ENCODE assay signal across 22 mouse cellular contexts in the genomic region with DNA sequence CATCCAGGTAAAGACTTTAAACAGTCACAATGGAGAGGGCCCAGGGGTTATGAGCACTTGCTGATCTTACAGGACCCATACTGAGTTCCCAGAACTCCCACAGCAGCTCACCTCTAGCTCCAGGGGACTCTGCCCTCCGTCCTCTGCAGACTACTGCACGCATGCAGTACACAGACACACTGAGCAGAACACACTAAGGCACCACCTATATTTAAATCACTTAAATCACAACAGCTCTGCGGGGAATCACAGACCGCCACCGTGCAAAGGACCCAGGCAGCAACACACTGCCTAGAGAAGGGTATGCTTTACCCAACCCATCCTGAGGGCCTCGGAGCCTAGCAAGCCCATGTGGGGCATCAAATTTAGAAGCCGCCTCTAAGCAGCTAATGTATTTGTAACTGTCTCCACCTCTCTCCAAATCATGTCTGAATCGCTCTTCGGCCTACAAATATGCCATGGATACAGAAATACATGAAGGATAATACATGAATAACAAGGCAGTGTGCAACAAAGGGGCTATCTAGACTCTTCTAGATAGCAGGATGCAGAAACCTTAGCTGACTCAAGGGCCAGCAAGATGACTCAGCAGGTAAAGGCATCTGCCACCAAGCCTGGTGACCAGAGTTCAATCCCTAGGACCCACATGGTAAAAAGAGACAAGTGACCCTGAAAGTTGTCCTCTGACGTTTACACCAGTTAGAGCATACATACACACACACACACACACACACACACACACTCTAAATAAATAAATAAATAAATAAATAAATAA. TPM values are rescaled to one million over a fixed set of nuclear protein-coding genes. Genes with fewer than 3 reads are reported as not detected.
A peak's percentile ranks its signal among the peaks of the same experiment; 100 is the strongest.
DNase-seq lines count a peak whose midpoint lies in the region; ATAC-seq and TF ChIP-seq lines count a peak whose summit lies in the region.
"Had no signal": no experiment of that assay in that cellular context is flagged by ENCODE, and none has a peak within 500 bp of the region (broad histone marks: within the 10 kb centered on the region; RNA-seq: fewer than 3 reads in every experiment).

No protein-coding gene starts in this region.

- H3K27me3 ChIP-seq in heart, embryonic 13.5 days (replicated peaks): no peaks in the 10 kb centered on the region
- no peaks in the 10 kb centered on the region for H3K27me3 ChIP-seq in intestine, embryonic 14.5 days (replicated peaks; ENCODE audit: control insufficient read depth, insufficient read depth, low read length)
- H3K27me3 ChIP-seq in intestine, postnatal 0 days (replicated peaks; ENCODE audit: control insufficient read depth, insufficient read depth, low read length): no peaks in the 10 kb centered on the region
- H3K27me3 ChIP-seq: CH12.LX; forebrain, embryonic 13.5 days; neural tube, embryonic 15.5 days; stomach, embryonic 15.5 days had no signal

- H3K27ac ChIP-seq in heart, embryonic 13.5 days (replicated peaks): no peak overlapping the region
- H3K27ac ChIP-seq in intestine, embryonic 14.5 days (ENCODE audit: low read depth): 0 out of 2 replicates have a peak overlapping the region, but pooled peaks have one; percentile 34
- H3K27ac ChIP-seq in intestine, postnatal 0 days (ENCODE audit: low read depth, low read length): no peak overlapping the region
- H3K27ac ChIP-seq: forebrain, embryonic 13.5 days; hindbrain, embryonic 10.5 days; liver, embryonic 14.5 days; neural tube, embryonic 15.5 days; stomach, embryonic 15.5 days had no signal

- H3K4me1 ChIP-seq in heart, embryonic 13.5 days: 0 out of 2 replicates have a peak, but pooled peaks cover 7% of the 10 kb centered on the region
- H3K4me1 ChIP-seq in intestine, embryonic 14.5 days (replicated peaks; ENCODE audit: control insufficient read depth, insufficient read depth, low read length): no peaks in the 10 kb centered on the region
- no peaks in the 10 kb centered on the region for H3K4me1 ChIP-seq in intestine, postnatal 0 days (replicated peaks; ENCODE audit: control insufficient read depth, insufficient read depth, low read length)
- H3K4me1 ChIP-seq: forebrain, embryonic 13.5 days; hindbrain, embryonic 10.5 days; midbrain, embryonic 10.5 days; neural tube, embryonic 15.5 days; stomach, embryonic 15.5 days had no signal

- 84% methylated on average over 10 of the region's 10 CpGs for WGBS in heart, embryonic 13.5 days
- 91% methylated on average over 10 of the region's 10 CpGs for WGBS in intestine, embryonic 14.5 days
- WGBS in intestine, postnatal 0 days: 92% methylated on average over 10 of the region's 10 CpGs

- DNase-seq in heart, postnatal 4 days: no peak
- DNase-seq in intestine, embryonic 14.5 days (ENCODE audit: low spot score): no peak
- DNase-seq in 416B (ENCODE audit: low read depth) (peak; percentile 17), ES-CJ7 (ENCODE audit: low read depth, low spot score) (peak; percentile 55)
- no peak for DNase-seq in right cerebral cortex, adult 2 months (ENCODE audit: low spot score in 2 of 2)
- DNase-seq: adrenal gland, postnatal 36 days; B cell, adult 2 months; cerebellum, adult 9-10 months; kidney, adult 8-10 months; kidney, postnatal 14 days; lung, postnatal 10 days; right cerebral cortex, adult 18-20 months; thymus, postnatal 25 days had no signal

- peak overlapping the region; percentile 33; the same call in 1 of the 2 replicates for H3K9ac ChIP-seq in heart, embryonic 13.5 days
- no peak overlapping the region for H3K9ac ChIP-seq in intestine, embryonic 14.5 days (ENCODE audit: low read length)
- H3K9ac ChIP-seq in intestine, postnatal 0 days (ENCODE audit: low read depth, low read length): no peak overlapping the region
- H3K9ac ChIP-seq: forebrain, embryonic 13.5 days; liver, embryonic 14.5 days; neural tube, embryonic 15.5 days; stomach, embryonic 15.5 days had no signal

- no peak for ATAC-seq in heart, embryonic 13.5 days (ENCODE audit: extremely low read depth, insufficient number of reproducible peaks, low FRiP score, low TSS enrichment)
- no peak for ATAC-seq in intestine, embryonic 14.5 days (replicated peaks; ENCODE audit: low FRiP score, low TSS enrichment, low read depth)
- ATAC-seq in intestine, postnatal 0 days: no peak
- ATAC-seq: forebrain, embryonic 13.5 days had no signal

- H3K36me3 ChIP-seq in heart, embryonic 13.5 days: peaks cover 52% of the 10 kb centered on the region
- peaks cover 15% of the 10 kb centered on the region for H3K36me3 ChIP-seq in intestine, embryonic 14.5 days (ENCODE audit: control insufficient read depth, insufficient read depth, low read length)
- H3K36me3 ChIP-seq in intestine, postnatal 0 days (ENCODE audit: control insufficient read depth, insufficient read depth): peaks cover 6% of the 10 kb centered on the region

- no peaks in the 10 kb centered on the region; the same call in 1 of the 2 replicates for H3K9me3 ChIP-seq in heart, embryonic 13.5 days
- H3K9me3 ChIP-seq in intestine, embryonic 14.5 days (ENCODE audit: control insufficient read depth, low read length): no peaks in the 10 kb centered on the region; the same call in 1 of the 2 replicates
- no peaks in the 10 kb centered on the region for H3K9me3 ChIP-seq in intestine, postnatal 0 days (ENCODE audit: control insufficient read depth)
- H3K9me3 ChIP-seq: midbrain, embryonic 10.5 days; neural tube, embryonic 15.5 days; stomach, embryonic 15.5 days had no signal

- H3K4me2 ChIP-seq in heart, embryonic 13.5 days: peak overlapping the region; percentile 43; the same call in 1 of the 2 replicates
- H3K4me2 ChIP-seq in intestine, embryonic 14.5 days (ENCODE audit: low read length): no peak overlapping the region
- H3K4me2 ChIP-seq in intestine, postnatal 0 days (replicated peaks; ENCODE audit: low read depth): no peak overlapping the region
- H3K4me2 ChIP-seq: forebrain, embryonic 13.5 days; neural tube, embryonic 15.5 days; stomach, embryonic 15.5 days had no signal

- no peak for TF ChIP-seq CTCF in intestine, postnatal 0 days (IDR thresholded peaks at IDR 0.05; ENCODE audit: low read depth)

- no peak overlapping the region for H3K4me3 ChIP-seq in heart, embryonic 13.5 days
- no peak overlapping the region for H3K4me3 ChIP-seq in intestine, embryonic 14.5 days (ENCODE audit: low read depth, low read length)
- no peak overlapping the region for H3K4me3 ChIP-seq in intestine, postnatal 0 days (ENCODE audit: low read depth, low read length)
- H3K4me3 ChIP-seq: forebrain, embryonic 13.5 days; hindbrain, embryonic 10.5 days; midbrain, embryonic 10.5 days; neural tube, embryonic 15.5 days; stomach, embryonic 15.5 days had no signal

RNA-seq across cellular contexts. Expression of gene Prim2, which starts 33.0 kb away (rescaled TPM):
- 18.1 and 21.7 TPM in 2 replicates for polyA plus RNA-seq in heart, embryonic 13.5 days (2015; fragmentation: Nextera tagmentation; extraction: Ambion mirVana)
- total RNA-seq in heart, postnatal 4 days (2021): 10 to 100 TPM; 10.1 to 10.6 TPM
- polyA plus RNA-seq in intestine, embryonic 14.5 days (2014; fragmentation: Nextera tagmentation; extraction: Ambion mirVana): 35.2 and 42.2 TPM in 2 replicates
- 8.4 and 8.8 TPM in 2 replicates for polyA plus RNA-seq in intestine, postnatal 0 days (2015; fragmentation: Nextera tagmentation; extraction: Ambion mirVana)

Comparison
In these comparisons a context has a peak if more than half of its experiments do, and no peak if none do; other contexts are left out.
1. DNase-seq: peak in 416B (single experiment) and ES-CJ7 (single experiment); none in heart, postnatal 4 days (single experiment), intestine, embryonic 14.5 days (single experiment) and right cerebral cortex, adult 2 months (0 of 2).